Mouse (Mus musculus): ENCODE measurements at regions not wholly inside any gene's neighbourhood (a gene's known extent, or its start where the extent isn't known, plus 50 kb on each side); places are given as distances from the start of the nearest gene placed in this dataset.
A peak's percentile ranks its signal among the peaks of the same experiment; 100 is the strongest.

DNA sequence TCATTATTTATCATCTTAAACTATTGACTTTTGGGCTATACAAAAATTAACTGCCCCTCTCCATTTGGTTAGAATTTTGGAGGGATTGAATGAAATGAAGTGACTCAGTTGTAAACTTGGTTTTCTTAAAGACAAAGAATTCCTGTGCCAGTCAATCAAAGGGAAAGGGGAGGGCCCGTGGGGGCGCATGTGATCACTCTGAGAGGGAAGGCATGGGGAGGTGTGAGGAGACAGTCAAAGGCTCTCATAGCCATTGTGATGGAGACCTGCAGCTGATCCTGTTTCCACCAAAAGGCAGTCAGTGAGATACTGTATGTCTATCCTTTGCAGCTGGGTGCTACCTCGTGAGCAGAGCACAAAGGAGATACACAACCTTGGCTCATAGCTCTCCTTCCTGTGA lies 156.6 kb upstream of the Slc24a2 start:
- DNase-seq (ENCODE audit: low spot score) = no peak

GRCm38 (mm10) chr4:87386271-87386670 lies 156.0 kb upstream of the Slc24a2 start:
- no peak for DNase-seq (ENCODE audit: low spot score)

GRCm38 (mm10) chr4:87385221-87385739 lies 155.0 kb upstream of the Slc24a2 start:
- DNase-seq (ENCODE audit: low spot score) = no peak

- DNase-seq (ENCODE audit: low spot score) = no peak
These were observed 154.3 kb upstream of the Slc24a2 start for GRCm38 (mm10) chr4:87384469-87385044.

DNA sequence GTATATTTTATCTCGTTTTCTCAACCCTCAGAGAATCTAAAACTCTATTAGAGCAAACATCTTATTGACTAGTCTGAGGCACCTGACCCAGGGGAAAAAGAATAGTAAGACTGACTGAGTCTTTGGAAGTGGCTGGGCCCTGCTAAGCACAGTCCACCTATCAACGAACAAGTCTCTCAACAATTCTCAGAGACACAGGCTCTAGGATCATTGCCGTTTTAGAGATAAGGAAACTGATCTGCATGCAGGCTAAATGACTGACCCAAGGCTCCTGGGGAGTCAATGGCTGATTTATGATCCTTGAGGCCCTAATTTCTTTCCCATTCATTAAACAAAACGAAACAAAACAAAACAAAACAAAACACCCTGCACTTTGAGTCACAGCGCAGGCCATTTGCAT lies 150.4 kb upstream of the Slc24a2 start:
- DNase-seq (ENCODE audit: low spot score) = no peak

- no peak for DNase-seq (ENCODE audit: low spot score)
These were observed 149.4 kb upstream of the Slc24a2 start for GRCm38 (mm10) chr4:87379516-87380173.

DNA sequence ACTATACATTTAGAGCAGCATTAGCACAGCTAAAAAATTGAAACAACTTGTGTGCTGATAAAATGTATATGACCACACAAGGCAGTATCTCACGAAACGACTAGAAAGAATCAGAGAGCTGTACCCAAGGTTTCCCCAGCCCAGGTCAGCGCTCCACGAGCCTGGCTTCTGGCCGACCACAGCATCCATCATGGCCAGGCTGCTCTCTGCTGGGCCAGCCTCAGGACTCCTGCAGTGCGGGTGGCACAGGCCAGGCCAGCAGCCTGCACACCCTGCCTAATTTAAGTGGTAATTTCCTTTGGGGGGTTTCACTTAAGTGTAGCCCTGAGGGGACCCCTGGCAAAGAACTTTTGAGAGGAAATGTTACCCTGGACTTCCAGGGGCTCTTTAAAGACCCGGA lies 141.7 kb upstream of the Slc24a2 start:
- no peak for DNase-seq (ENCODE audit: low spot score)

DNA sequence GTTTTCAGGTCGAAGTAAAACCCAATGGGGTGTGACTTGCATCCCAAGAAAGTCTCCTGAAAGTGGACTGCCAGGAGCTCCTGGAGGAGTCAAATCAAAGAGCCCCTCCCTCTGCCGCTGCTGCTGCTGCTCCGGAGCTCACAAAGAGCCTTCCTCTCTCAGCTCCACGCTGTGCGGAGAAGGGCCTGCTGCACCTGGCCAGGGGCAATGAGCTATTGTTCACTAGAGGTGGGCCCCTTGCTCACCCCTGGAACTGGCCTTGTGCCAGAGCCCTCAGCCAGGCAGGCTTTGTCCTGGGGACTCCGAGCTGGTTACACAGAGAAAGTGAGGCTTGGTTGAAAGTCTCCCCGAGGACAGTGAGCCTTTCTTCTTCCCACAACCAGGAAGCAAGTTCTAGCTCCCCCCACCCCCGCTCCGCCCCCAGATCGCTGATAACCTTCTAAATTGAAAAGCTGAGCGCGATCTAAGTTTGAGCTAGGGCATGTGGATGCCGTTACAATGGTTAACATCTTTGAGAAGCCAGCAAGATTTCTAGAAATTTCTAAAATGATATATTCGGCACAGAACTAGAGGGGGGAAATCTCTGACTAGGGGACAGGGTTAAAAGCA lies 139.5 kb upstream of the Slc24a2 start:
- DNase-seq (ENCODE audit: low spot score) = no peak

DNA sequence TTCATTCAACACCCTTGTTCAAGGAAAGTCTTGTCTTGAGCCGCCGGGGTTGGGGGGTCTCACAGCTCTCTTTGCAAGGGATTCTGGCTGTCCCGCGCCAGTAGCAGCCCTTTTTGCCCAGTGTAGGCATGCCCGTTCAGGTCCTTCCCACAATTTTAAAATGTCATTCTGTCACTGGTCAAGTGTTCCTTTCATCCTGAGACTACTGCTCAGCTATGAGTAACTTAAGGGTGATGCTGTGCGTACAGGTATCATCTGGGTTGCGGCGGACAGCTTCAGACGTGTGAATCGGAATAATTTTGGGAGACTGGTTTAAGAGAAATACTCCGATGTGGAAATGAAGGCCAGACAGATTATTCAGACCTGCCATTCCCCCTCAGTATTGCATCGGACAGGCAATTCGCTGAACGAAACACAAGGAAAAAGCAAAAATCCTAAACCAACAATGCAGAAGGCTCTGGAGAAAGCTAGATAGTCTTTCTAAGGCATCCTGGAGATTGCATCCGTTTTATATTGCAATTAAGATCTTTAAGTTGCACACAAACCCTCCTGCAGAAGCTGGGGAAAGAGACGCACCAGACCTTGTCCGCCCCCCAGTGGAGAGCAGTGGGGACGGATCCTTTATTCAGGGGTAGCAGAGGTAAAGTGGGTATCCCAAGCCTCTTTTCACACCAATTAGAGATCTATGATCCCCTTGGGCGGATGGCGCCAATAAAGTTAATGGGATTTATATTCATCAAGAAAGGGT lies 138.3 kb upstream of the Slc24a2 start:
- DNase-seq (ENCODE audit: low spot score) = no peak

- peak; percentile 30 for DNase-seq (ENCODE audit: low spot score)
These were observed 137.6 kb upstream of the Slc24a2 start for GRCm38 (mm10) chr4:87367732-87368412.

GRCm38 (mm10) chr4:87362201-87362600 lies 131.9 kb upstream of the Slc24a2 start:
- DNase-seq (ENCODE audit: low spot score) = no peak

DNA sequence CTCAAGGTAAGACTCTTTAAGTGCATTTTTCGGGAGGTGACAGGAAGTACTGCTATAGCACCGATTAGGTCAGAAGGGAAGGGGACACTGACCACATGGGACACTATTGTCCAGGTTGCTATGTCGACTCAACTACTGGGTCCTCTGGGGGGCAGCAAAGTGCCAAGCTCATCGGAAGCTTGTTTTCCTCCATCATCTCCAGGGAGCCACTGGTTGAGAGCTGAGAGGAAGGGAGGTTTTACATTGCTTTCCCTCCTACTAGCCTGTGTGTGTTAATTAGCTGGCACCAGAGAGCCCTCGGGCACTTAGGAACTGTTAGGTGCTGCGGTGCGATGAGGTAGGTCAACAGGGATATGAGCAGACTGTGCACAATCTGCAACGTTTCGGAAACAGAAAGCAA lies 129.2 kb upstream of the Slc24a2 start:
- no peak for DNase-seq (ENCODE audit: low spot score)

GRCm38 (mm10) chr4:87359004-87359403 lies 128.7 kb upstream of the Slc24a2 start:
- no peak for DNase-seq (ENCODE audit: low spot score)

GRCm38 (mm10) chr4:87332968-87333367 lies 102.7 kb upstream of the Slc24a2 start:
- DNase-seq (ENCODE audit: low spot score) = no peak

GRCm38 (mm10) chr4:87329136-87329535 lies 98.9 kb upstream of the Slc24a2 start:
- DNase-seq (ENCODE audit: low spot score) = no peak

- DNase-seq (ENCODE audit: low spot score) = no peak
These were observed 91.6 kb upstream of the Slc24a2 start for GRCm38 (mm10) chr4:87321726-87322349.

DNA sequence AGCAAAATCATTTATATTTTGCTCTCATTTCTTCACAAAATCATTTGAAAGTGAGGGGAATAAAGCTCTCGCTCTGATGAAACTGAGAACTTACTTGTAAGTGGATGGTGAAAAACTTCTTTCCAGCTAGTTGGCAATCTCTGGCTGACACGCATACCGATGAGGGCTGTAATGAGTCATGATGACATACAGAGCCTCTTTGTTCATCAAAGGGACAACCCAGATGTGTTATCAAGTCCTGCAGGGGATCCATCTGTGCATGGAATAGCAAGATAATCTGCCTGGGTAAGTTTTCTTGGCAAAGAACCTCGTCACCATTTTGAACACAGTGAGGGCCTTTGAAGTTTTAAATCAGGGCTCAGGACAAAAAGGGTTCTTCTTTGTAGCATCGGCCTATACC lies 67.9 kb upstream of the Slc24a2 start:
- DNase-seq (ENCODE audit: low spot score) = no peak

DNA sequence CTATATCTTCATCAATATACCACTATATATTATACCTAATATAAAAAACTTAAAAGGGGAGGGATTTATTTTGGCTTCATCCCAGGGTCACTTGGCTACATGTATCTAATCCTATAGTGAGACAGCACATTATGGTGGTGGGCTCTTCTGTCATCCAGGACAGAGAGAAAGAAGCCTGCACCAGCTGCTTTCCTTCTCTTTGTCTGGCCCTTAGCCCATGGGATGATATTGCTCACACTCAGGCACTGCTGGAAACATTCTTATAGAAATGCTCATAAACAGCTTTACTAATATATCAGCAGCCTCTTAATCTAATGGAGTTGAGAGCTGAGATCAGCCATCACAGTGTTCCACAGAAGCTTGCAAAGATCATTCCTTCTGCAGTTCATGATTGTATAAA lies 64.3 kb upstream of the Slc24a2 start:
- DNase-seq (ENCODE audit: low spot score) = no peak
